Mouse (Mus musculus) heart, embryonic 10.5 days (tissue): ENCODE data around the gene Ube2cbp. TPM values are rescaled to one million over a fixed set of nuclear protein-coding genes. Genes with fewer than 3 reads are reported as not detected.

Experiments used
- DNase-seq: peaks from one replicate; pipeline ENCODE4 v3.0.0-alpha.2; 2017; ENCODE audit warnings: low spot score
- H3K27ac ChIP-seq: fragments of 300-500 bp; sonication (generic); 2 replicates; pipeline ENCODE4 v1.5.1; 2016; ENCODE audit warnings: mild to moderate bottlenecking
- H3K27me3 ChIP-seq: fragments of 300-500 bp; sonication (generic); 2 replicates; pipeline ENCODE4 v1.6.1; 2016; ENCODE audit warnings: mild to moderate bottlenecking; ENCODE audit not compliant: poor library complexity, insufficient read depth, severe bottlenecking
- H3K36me3 ChIP-seq: fragments of 300-500 bp; sonication (generic); 2 replicates; pipeline ENCODE4 v1.6.1; 2016; ENCODE audit warnings: mild to moderate bottlenecking, moderate library complexity
- H3K4me1 ChIP-seq: fragments of 300-500 bp; sonication (generic); 2 replicates; pipeline ENCODE4 v1.6.1; 2016; ENCODE audit warnings: mild to moderate bottlenecking
- H3K4me3 ChIP-seq: fragments of 300-500 bp; sonication (generic); 2 replicates; pipeline ENCODE4 v1.5.1; 2016; ENCODE audit warnings: mild to moderate bottlenecking, moderate library complexity
- H3K9me3 ChIP-seq: fragments of 300-500 bp; sonication (generic); 2 replicates; pipeline ENCODE4 v1.6.1; 2016; ENCODE audit warnings: mild to moderate bottlenecking, moderate library complexity
- WGBS: fragments of 180-500 bp; shearing (Covaris S2); methylation state at CpG from one replicate; pipeline ENCODE4 v1.1.7; 2016; 5-methylcytosine and 5-hydroxymethylcytosine counted together
- polyA plus RNA-seq: library from polyadenylated mRNA; unstranded; fragments of >200 nt; fragmentation: Nextera tagmentation; extraction: Ambion mirVana; gene quantifications from 2 replicates; pipeline ENCODE4 v1.2.1, GENCODE M21; 2016

Gene Ube2cbp
- polyA plus RNA-seq, 1 experiment from 2014 or later: 5.1 TPM

DNA sequence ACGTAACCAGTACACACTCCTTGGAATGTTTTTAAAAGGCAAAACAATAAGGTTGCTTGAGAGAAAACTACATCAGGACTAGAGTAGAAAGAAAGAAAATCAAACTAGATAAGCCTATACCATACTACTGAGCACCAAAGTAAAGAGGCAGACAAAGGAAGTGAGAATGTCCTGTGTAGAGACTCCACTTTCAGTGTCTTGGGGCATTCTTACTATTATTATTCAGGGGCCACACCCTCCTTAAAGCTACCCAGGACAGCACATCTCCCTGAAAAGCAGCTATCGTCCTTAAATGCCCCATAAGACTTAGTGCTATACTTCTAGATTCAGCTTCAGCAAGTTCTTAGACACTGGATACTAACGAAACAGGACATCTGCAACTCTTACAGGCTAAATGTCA, 11.1 kb downstream of the Ube2cbp start:
- Histone ChIP-seq H3K4me3 (no peak overlapping the region), H3K4me1 (no peaks in the 10 kb centered on the region), H3K27me3 (no peaks in the 10 kb centered on the region), H3K9me3 (no peaks in the 10 kb centered on the region), H3K27ac (no peak overlapping the region), H3K36me3 (no peaks in the 10 kb centered on the region)
- DNase-seq: no peak
- WGBS: 76% methylated on average over 3 of the region's 3 CpGs

DNA sequence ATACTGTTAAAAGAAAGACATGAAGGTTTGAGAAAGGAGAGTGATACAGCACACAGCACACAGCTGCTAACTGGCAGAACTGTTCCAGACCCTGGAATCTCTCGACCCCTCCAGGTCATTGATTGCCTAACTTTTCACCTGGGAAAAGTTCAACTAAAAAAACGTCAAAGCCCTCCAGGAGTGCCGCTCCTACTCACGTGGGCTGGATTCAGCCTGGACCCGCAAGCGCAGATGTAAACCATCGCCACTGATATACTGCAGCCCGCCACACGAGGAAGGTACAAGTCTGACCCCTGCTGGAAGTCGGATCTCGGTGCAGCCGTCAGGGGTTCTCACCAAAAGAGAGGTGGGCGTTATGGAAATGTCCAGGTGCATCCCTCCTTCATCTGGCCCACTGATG, 13.1 kb downstream of the Ube2cbp start:
- Histone ChIP-seq H3K27me3 (peaks cover 5% of the 10 kb centered on the region; the same call in 1 of the 2 replicates), H3K4me1 (0 out of 2 replicates have a peak, but pooled peaks cover 2% of the 10 kb centered on the region), H3K4me3 (peak overlapping the region; percentile 31; the same call in 1 of the 2 replicates), H3K36me3 (no peaks in the 10 kb centered on the region), H3K9me3 (no peaks in the 10 kb centered on the region), H3K27ac (no peak overlapping the region)
- WGBS: 3% methylated on average over 13 of the region's 13 CpGs
- DNase-seq: peak; percentile 86

DNA sequence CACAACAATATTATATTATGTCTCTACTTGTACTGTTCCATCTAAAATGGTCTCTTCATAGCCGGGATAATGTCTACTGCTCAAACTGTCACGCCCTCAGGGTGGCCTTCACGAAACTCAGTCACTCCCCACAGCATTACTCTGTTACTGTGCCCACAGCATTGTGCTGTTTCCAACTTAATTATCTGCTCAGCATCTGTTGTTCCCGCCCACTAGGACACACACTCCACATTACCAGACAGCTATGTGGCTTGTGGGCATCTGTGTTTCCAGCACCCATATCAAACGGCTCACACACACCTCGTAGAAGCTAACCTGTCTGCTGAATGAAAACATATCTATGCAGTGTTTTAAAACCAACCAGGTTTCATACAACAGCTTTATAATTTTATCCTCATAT, 13.7 kb downstream of the Ube2cbp start:
- Histone ChIP-seq H3K4me3 (no peak overlapping the region), H3K4me1 (0 out of 2 replicates have a peak, but pooled peaks cover 2% of the 10 kb centered on the region), H3K27me3 (peaks cover 5% of the 10 kb centered on the region; the same call in 1 of the 2 replicates), H3K9me3 (no peaks in the 10 kb centered on the region), H3K27ac (no peak overlapping the region), H3K36me3 (no peaks in the 10 kb centered on the region)
- 64% methylated on average over 6 of the region's 6 CpGs for WGBS
- no peak for DNase-seq

DNA sequence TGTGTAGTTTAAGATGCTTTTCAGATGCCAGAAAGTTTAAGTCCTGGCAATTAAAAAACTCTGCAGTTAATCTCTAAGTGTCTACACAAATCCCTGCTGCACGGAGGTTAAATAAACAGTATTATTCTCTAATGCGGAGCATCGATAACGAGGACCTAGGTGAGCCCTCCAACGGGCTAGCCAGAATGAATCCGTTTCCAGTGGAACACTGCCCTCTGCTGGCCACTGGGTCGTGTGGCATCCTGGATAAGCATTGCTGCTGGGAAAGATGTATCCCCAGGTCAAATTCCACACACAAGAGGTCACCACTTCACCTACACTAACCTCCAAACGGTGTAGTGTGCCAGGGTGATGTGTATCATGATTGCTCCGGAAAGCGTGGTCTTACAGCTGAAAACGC, 15.2 kb downstream of the Ube2cbp start:
- 0 out of 2 replicates have a peak, but pooled peaks cover 3% of the 10 kb centered on the region for H3K36me3 ChIP-seq
- WGBS: 8% methylated on average over 11 of the region's 11 CpGs
- H3K4me3 ChIP-seq: no peak overlapping the region
- H3K9me3 ChIP-seq: no peaks in the 10 kb centered on the region
- peak; percentile 78 for DNase-seq
- H3K4me1 ChIP-seq: 0 out of 2 replicates have a peak, but pooled peaks cover 2% of the 10 kb centered on the region
- H3K27ac ChIP-seq: no peak overlapping the region
- peaks cover 5% of the 10 kb centered on the region; the same call in 1 of the 2 replicates for H3K27me3 ChIP-seq

DNA sequence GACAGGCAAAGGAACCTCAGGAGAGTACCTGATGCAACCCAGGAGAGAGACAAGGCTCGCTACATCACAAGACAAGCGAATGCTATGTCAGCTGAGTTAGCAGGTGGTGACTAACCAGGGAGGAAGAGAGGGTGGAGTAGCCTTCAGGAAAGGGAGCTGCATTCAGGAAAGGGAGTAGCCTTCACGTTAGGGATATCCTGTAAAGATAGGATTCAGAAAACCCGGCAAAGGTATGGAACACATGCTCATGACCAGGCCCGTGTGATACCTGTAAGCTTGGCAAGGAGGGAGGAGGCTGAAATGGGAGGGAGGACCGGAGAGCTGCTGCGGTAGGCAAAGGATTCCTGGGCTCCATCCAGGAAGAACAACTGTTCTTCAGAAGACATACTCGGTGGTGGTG, 17.3 kb downstream of the Ube2cbp start:
- H3K9me3 ChIP-seq: no peaks in the 10 kb centered on the region
- no peak overlapping the region for H3K27ac ChIP-seq
- H3K36me3 ChIP-seq: 0 out of 2 replicates have a peak, but pooled peaks cover 3% of the 10 kb centered on the region
- no peak for DNase-seq
- H3K4me3 ChIP-seq: no peak overlapping the region
- 0 out of 2 replicates have a peak, but pooled peaks cover 2% of the 10 kb centered on the region for H3K4me1 ChIP-seq
- WGBS: 78% methylated on average over 8 of the region's 8 CpGs
- H3K27me3 ChIP-seq: peaks cover 5% of the 10 kb centered on the region; the same call in 1 of the 2 replicates

DNA sequence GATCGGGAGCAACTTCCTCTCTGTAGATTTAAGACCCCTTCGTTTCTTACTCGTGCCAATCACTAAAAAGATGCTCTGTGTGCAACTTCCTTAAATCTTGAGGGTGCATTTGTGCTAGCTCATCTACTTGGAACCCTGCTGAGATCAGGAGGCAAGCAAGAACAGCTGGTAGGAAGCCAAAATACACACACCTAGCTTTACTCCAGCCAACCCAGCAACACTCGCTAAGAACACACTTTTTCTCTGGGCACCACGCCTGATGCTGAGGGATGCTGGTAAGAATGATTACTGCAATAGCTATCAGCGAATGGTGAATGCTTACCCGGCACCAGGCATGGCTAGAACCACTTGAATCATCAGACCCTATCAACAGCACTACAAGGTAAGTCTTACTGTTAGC, 17.9 kb downstream of the Ube2cbp start:
- Histone ChIP-seq H3K4me3 (no peak overlapping the region), H3K27ac (no peak overlapping the region), H3K27me3 (peaks cover 5% of the 10 kb centered on the region; the same call in 1 of the 2 replicates), H3K36me3 (0 out of 2 replicates have a peak, but pooled peaks cover 3% of the 10 kb centered on the region), H3K4me1 (0 out of 2 replicates have a peak, but pooled peaks cover 2% of the 10 kb centered on the region), H3K9me3 (no peaks in the 10 kb centered on the region)
- WGBS: 86% methylated on average over 7 of the region's 7 CpGs
- no peak for DNase-seq

DNA sequence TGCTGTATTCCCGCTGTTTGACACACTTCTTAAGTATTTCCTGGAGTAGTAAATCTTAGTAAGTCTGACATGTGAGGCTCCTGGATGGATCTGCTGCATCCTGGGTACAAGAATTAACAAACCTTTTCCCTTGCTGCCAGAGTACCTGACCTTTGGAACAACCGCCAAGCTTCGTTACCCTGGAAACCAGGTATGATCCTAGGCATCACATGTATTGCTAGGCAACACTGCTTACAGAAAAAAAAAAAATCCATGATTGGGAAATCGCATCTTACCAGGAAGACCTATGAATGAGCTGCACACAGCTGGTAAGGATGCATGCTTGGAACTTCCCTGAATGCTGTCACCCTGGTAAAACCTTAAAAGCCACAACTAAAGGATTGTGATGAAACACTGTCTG, 22.5 kb downstream of the Ube2cbp start:
- WGBS: 82% methylated on average over 4 of the region's 4 CpGs
- no peak for DNase-seq
- H3K36me3 ChIP-seq: 0 out of 2 replicates have a peak, but pooled peaks cover 3% of the 10 kb centered on the region
- H3K27ac ChIP-seq: no peak overlapping the region
- no peaks in the 10 kb centered on the region for H3K4me1 ChIP-seq
- H3K27me3 ChIP-seq: no peaks in the 10 kb centered on the region
- H3K9me3 ChIP-seq: no peaks in the 10 kb centered on the region
- H3K4me3 ChIP-seq: no peak overlapping the region

DNA sequence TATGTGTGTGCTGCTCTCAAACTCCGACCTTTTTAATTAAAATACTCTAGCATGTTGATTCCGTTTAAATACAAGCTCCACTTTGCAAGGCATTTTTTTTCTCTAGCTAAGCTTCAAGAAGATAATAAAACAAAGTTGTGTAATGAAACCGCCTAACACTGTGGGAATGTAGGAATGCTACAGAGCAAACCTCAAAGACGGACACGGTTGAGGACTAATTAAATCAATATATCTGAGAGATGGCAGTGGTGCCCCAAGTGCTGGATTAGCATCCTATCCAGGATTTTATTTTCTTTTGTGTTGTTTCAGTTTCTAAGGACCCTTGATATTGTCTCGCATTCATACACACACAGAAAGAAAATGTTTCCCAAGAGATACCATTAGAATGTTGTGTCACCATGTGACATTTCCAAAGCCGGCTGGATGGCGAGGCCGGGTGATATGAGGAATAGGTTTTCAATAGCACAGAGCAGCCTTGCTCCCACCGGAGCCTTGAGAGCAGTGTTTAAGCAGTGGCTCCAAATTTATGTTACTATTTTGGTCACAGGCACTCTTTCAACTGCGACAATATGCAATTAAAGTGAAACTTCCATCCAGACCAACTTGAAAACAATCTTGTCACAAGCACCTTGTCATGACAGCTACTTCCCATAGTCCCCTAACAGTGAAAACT, 26.3 kb downstream of the Ube2cbp start:
- no peak for DNase-seq
- Histone ChIP-seq H3K36me3 (no peaks in the 10 kb centered on the region), H3K9me3 (no peaks in the 10 kb centered on the region), H3K4me1 (no peaks in the 10 kb centered on the region), H3K27me3 (no peaks in the 10 kb centered on the region), H3K4me3 (no peak overlapping the region), H3K27ac (peak overlapping the region; percentile 29; the same call in 1 of the 2 replicates)
- WGBS: 62% methylated on average over 11 of the region's 11 CpGs

DNA sequence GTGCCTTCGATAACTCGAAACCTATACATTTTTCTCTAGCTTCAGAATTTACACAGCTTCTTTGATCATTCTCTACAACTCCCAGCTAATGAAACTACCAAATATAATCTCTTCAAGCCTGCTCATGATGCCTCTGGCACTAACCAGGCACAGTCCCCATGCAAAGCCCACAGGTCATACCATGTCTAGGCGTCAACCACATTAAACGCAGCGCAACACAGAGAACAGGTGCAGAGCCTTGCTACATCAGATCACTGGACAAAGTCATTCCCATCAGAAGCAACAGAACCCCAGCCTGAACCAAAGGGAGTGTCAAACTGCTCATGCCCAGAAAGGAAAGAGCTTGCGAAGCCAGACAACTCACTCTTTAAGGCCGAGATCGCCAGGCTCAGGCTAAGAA, 28.1 kb downstream of the Ube2cbp start:
- H3K36me3 ChIP-seq: no peaks in the 10 kb centered on the region
- WGBS: 97% methylated on average over 8 of the region's 8 CpGs

DNA sequence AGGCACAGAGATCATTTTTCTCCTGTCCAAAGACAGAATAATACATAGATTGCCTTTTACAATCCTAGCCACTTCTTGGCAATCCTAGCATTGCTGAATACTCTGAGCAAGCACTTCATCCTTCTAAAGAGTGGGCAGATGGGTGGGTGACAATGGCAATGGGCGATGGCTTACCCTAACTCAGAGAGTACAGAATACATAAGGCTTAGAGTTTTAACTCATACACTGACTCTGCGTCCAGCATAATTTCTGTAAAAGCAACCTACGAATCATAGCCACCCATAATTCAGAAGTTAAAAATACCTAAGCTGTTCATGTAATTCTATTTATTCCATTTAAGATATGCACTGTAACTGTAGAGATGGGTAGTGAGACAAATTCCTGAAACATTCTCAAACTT, 29.2 kb downstream of the Ube2cbp start:
- H3K4me3 ChIP-seq: no peak overlapping the region
- DNase-seq: no peak
- WGBS: 88% methylated on average over 3 of the region's 3 CpGs
- no peaks in the 10 kb centered on the region for H3K4me1 ChIP-seq
- H3K36me3 ChIP-seq: no peaks in the 10 kb centered on the region
- H3K27ac ChIP-seq: no peak overlapping the region
- no peaks in the 10 kb centered on the region for H3K27me3 ChIP-seq
- no peaks in the 10 kb centered on the region for H3K9me3 ChIP-seq

More for the DNA sequence above, 28.1 kb downstream of the Ube2cbp start:
- Histone ChIP-seq H3K27me3 (no peaks in the 10 kb centered on the region), H3K27ac (no peak overlapping the region), H3K9me3 (no peaks in the 10 kb centered on the region), H3K4me3 (no peak overlapping the region), H3K4me1 (no peaks in the 10 kb centered on the region)
- no peak for DNase-seq

DNA sequence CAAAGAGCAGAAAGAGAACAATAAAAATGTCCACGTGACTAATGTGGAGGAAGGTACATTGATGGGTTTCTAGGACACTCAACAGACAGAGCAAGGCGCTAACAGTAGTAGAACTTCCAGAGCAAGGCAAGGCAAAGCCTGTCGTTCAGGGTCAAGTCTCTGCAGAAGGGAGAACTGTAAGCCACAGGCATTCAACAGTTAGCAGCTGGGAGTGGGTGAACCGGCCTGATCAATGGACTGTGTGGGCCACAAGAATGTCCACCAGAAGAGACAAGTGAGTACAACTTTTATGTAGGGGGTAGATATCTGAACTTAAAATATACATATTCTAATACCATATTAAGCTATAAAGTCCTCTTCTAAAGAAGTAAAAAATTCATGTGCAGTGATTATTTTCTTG, 41.4 kb downstream of the Ube2cbp start:
- no peak for DNase-seq
- no peak overlapping the region for H3K27ac ChIP-seq
- 81% methylated on average over 4 of the region's 4 CpGs for WGBS
- H3K9me3 ChIP-seq: no peaks in the 10 kb centered on the region
- H3K4me3 ChIP-seq: no peak overlapping the region
- no peaks in the 10 kb centered on the region for H3K4me1 ChIP-seq
- H3K36me3 ChIP-seq: no peaks in the 10 kb centered on the region
- H3K27me3 ChIP-seq: no peaks in the 10 kb centered on the region

DNA sequence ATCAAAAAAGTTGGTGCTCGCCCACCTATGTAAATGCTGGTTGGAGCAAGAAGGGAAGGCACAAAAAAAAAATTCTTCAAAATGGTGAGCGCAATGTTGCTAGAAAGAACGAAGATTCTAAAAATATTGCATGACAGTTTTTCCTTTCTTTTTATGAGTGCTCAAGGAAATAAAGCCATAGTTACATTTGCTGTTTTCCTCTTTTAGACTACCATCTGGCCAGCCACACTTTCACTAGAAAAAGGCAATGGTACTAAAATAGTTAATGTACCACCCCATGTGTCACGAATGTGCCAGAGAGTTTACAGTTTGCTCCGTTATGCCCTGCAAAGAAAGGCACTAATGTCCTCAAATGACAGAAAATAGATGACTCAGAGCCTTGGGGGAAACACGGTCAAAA, 45.4 kb downstream of the Ube2cbp start:
- DNase-seq: no peak
- 85% methylated on average over 6 of the region's 6 CpGs for WGBS

DNA sequence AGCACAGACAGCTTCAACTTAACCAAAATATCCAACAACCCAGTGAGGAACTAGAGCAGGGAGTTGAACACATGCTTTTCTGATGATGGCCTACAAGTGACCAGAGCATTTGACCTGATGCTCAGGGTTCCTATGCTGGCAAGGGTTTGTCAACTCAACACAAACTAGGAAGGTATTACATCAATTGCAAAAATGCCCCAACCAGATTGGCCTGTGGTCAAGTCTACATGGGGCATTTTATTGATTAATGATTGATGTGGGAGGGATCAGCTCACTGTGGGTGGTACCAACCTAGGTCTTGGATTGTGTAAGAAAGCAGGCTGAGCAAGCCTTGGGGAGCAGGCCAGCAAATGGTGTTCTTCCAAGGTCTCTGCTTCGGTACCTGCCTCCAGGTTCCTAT, 46.8 kb downstream of the Ube2cbp start:
- Histone ChIP-seq H3K27me3 (no peaks in the 10 kb centered on the region), H3K9me3 (no peaks in the 10 kb centered on the region), H3K27ac (no peak overlapping the region), H3K4me3 (no peak overlapping the region), H3K36me3 (no peaks in the 10 kb centered on the region), H3K4me1 (no peaks in the 10 kb centered on the region)
- 92% methylated on average over 1 of the region's 1 CpGs for WGBS
- no peak for DNase-seq

More for the DNA sequence above, 45.4 kb downstream of the Ube2cbp start:
- H3K27ac ChIP-seq: no peak overlapping the region
- H3K4me1 ChIP-seq: no peaks in the 10 kb centered on the region
- H3K36me3 ChIP-seq: no peaks in the 10 kb centered on the region
- H3K4me3 ChIP-seq: no peak overlapping the region
- H3K27me3 ChIP-seq: no peaks in the 10 kb centered on the region
- H3K9me3 ChIP-seq: no peaks in the 10 kb centered on the region
